Mouse (Mus musculus): ENCODE results near the gene Heatr5a.

The Heatr5a gene

DNA sequence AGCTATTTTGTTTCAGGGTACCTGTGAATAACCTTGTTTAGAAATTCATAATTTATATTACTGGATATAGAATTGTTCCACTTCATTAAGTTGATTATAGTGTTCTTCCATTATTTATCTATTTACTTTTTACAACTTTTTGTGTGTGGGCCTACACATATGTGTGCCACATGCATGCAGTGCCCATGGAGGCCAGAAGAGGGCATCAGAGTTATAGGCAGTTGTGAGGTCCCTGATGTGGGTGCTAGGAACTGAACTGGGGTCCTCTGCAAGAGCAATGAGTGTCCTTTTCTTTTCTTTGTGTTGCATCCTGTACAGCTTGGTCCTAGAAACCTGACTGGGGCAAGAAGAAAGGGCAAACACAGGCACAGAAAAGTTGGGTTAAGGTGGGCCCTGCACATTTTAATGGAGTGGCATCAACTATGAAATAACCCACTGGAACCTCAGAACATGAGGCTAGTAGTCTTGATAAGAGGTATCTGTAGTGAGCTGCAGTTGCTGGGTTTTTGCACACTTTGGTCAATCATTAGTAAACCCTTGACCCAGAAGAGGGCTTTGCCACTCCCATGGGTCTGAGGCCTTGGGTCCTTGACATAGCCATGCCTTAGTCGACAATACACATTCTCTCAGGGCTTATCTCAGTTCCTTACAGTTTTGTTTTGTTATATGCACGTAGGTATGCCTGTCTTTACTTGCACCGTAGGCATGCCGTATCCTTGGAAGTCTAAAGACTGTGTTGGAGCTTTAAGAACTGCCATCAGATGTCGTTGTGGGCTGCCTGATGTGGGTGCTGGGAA lies 1.3 kb upstream of the Heatr5a start:
- no peak for DNase-seq (ENCODE audit: low spot score)

DNA sequence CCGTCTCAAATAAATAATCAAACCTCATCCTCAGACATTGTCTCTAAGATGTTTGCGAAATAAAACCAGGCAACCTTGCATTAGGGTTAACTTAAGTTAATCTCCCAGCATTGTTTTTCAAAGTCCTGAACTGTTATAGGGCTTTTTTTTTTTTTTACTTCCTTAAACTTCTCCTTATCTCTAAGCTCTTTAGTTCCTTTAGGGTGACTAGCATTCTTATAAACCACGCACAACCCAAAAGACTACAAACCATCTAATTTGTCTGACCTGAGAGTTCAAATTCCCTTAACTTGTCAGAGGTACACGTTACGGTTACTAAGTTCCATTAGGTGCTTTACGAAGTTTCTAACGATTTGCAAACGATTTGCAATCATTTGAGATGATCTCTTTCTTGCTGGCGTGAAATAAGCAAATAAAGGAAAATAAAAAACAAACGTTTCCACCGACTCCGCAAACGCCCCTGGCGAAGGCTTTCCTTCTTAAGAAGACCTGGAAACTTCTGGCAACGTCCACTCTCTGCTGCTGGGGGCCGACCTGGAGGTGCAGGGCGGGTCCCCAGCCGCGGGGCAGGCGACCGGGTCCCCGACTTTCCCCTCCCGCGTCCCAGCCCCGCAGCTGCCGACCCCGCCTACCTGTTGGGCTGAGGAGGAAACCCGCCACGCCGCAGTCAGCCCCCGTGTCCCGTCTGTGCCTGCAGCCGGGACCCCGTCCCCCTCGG lies 610 bp downstream of the Heatr5a start:
- DNase-seq (ENCODE audit: low spot score), result no peak

DNA sequence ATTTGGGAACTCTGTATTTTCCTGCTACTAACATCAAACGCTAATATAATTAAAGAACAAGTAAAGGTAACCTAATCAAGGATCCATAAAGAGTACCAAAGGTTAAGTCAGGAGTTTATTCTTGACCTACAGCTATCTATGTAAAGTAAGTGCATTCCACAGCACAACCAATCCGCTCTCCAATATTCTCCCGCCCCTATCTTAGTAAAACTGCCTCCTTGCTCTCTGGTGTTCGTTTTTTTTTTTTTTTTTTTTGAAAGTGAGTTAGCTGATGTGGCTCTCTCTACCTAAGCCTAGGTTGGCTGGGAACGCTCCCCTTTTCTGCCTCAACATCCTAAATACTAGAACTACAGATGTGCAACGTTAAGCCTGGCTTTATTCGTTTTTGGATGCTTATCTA lies 1.2 kb downstream of the Heatr5a start:
- DNase-seq (ENCODE audit: low spot score), result no peak

DNA sequence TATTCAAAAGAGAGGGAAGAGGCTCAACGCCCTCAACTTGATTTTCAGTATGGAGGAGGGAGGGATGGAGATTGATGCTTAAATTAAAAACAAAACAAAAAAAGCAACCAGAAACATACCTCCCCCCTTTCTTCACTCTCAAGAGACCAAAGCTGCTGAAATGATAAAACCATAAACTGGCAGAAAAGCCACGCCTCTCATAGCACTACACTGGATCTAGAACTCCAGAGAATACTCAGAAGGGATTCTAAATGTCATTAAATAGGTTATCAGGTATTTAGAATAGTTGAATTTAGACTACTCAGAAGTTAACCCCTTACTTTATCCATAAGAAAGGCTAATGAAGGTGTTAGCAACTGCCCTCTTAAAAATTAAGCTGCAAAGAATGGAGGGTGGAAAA lies 2.0 kb downstream of the Heatr5a start:
- DNase-seq (ENCODE audit: low spot score), result no peak

DNA sequence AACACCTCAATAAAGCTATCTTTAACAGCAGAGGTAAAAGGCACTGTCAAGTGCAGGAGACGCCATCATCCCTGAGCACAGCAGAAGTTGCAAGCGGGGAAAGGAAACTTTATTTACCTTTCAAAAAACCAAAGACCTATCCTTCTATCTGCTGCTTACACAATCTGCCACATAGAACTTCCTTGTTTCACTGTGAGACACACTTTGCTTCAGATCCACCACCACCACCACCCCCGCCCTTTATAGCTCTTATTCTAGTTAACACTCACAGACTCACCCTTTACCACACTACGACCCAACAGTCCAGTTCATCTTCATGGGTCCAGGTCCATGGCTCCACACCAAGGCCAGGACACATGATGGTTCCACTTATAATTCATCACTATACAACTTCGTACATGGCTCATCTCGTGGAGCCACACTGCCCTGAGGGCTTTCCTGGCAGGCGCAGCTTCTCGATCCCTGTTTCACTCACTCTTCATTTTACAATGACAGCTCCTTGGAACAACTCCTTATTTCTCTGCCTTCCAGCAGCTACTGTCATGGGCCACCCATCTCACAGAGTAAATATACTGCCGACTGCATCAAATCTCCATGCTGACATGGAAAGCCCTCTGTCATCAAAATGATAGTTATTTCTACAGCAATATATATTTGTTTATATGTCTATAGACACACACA lies 3.1 kb downstream of the Heatr5a start:
- no peak for DNase-seq (ENCODE audit: low spot score)

DNA sequence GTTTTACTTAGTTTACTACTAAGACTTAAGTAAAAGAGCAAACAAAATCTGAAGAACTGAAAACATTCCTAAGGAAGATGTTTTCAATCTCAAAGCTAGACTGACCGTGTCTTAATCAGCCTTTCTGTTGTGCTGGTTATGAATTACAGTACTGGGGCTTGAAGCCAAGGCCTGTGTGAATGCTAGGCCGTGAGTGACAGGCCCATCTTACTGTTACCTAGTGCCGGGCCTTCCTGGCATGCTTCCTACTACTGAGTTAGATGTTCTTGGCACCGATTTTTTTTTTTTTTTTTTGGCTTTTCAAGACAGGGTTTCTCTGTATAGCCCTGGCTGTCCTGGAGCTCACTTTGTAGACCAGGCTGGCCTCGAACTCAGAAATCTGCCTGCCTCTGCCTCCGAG lies 13.5 kb downstream of the Heatr5a start:
- DNase-seq (ENCODE audit: low spot score), result no peak

DNA sequence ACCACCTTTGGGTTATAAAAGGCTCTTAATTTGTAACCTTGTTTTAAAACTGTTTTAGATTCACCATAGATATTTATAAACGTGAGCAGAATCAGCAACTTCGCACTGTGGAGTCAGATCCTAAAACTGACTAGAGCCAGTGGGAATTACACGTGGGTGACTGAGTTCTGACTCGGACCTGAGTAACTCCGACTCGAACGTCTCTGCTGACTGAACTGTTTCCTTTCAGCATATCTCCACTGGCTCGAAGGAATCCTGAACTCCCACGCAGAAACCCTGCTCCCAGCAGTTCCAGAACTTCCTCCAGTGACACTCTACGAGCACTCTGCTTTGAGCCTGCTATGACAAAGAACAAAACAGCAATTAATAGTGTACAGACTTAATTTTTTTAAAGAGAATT lies 18.8 kb downstream of the Heatr5a start:
- DNase-seq (ENCODE audit: low spot score), result no peak

DNA sequence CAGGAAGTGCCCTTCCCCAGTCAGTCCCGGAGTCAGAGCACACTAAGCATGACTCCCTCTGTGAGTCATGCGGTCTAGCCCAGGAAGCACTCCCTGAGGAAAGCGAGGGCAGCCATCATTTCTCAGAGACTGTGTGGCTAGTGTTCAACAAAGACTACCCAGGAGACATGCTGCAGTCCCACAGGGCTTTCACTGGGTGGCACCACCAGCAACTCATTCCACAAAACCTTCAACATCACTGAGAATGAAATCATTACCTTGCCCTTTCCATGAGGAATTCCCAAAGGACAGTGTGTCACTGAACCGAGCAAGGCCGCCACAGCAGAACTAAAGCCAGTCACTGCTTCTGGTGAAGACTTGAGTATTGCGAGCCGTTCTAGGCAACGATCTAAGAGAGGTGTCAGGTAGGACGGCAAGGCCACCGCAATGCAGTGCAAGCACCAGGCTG lies 23.6 kb downstream of the Heatr5a start:
- DNase-seq (ENCODE audit: low spot score), result no peak

DNA sequence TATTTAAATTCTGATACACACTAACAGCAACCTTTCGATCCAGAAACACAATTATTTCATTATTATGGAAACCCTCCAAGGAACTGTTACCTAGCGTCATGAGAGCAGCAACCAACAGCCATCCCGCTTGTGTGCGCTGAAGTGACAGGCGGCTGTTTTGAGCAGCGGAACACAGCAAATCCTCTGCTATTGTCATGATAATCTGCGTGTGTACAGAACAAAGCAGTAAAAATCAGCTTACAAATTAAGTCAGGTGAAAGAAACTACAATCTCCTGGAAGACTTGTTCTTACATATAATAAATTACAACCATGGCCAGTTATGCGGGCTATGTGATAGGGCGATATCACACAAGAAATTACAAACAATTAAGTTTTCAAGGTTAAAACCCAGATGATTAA lies 25.8 kb downstream of the Heatr5a start:
- no peak for DNase-seq (ENCODE audit: low spot score)

DNA sequence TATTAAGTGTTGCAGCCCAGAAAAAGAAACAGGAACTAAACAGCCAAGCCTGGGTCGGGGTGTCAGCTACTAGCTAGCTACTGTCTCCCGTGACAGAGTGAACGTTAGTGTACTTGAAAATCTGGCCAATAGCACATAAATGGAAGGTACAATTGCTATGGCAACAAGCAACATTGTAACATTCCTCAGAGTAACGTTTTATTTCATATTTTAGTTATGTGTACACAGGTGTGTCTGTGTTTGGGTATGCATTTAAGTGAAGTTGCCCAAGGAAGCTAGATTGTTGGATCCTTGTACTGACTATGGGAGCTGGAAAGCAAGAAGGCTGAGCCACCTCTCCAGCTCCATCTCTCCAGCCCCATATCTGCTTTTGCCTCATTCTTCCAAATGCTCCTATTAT lies 31.3 kb downstream of the Heatr5a start:
- no peak for DNase-seq (ENCODE audit: low spot score)

DNA sequence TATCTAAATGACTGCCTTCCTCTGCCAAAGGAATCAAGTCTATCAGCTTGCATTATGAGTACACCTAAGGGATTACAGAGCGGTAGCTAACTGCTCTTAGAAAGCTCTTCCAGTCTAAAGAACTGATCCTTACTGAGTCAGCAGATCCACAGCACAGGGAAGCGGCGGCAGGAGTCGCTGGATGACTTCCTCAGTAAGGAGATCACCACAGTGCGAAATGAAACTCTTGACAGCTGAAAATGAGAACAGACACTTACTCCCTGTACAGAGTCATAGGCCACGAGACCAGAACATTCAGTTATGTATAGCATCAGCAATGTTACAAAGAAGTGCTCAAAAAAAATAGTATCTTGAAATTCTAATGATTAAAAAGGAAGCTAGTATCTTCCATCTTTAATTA lies 33.2 kb downstream of the Heatr5a start:
- DNase-seq (ENCODE audit: low spot score), result no peak

DNA sequence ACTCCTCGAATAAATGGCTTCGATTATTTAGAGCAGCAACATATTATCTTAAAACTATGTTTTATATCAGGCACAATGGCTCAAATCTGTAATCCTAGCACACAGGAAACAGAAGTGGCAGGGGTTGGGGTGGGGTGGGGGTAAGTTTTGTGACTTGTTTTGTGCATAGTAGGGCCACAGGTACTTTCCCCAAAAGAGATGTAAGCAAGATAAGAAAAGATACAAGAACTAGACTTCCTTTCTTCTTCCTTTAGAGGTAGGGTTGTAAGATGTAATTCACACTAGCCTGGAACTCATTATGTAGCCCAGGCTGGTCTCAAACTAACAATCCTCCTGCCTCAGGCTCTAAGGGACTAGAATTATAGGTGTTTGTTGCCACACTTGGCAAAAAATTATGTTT lies 41.5 kb downstream of the Heatr5a start:
- DNase-seq (ENCODE audit: low spot score), result no peak

DNA sequence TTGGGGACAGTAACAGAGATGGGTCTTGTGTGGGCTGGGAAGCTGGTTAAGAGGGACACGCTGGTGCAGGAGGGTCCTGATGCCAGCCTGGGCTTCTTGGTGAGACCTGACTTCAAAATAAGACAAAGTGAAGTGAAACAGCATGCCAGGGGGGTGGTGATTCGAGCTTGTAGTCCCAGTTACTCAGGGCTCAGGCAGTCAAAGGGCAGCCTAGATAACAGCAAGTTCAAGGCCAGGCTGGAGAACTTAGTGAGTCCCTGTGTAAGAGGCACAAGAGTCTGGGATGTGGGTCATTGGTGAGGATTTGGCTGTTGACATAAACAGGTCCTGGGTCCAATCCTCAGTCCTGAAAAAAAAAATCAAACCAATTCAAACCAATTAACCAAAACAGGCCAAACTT lies 53.9 kb downstream of the Heatr5a start:
- no peak for DNase-seq (ENCODE audit: low spot score)

DNA sequence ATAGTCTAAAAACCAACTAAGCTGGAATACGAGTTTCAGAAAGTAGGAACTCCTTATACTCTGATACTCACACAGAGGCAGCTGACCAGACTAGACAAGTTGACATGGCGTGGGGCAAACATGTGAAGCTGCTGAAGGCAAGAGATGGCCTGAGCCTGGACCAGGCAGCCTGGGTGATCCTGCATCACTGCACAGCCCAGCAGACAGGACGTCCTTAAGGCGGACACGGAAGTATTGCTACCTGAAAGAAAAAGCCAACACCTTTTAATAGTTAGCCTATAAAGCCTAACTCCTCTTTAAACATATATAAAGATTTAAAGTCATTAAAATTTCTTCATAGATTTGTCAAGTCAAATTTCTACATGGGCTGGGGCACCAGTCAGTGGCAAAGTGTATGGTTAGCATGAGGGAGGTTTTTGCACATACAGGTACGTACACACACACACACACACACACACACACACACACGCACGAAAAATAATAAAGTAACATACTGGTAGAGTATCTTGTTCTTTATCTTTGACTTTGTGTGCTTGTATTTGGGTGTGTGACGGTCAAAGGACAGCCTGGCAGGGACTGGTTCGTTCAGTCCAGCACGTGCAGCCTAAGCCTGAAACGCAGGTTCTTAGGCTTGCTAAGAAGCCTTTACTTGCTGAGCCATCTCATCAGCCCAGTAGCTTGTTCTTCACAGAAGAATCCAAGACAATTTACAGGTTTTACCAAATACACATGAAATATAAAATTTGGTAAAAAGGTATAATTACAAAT lies 56.0 kb downstream of the Heatr5a start:
- no peak for DNase-seq (ENCODE audit: low spot score)

DNA sequence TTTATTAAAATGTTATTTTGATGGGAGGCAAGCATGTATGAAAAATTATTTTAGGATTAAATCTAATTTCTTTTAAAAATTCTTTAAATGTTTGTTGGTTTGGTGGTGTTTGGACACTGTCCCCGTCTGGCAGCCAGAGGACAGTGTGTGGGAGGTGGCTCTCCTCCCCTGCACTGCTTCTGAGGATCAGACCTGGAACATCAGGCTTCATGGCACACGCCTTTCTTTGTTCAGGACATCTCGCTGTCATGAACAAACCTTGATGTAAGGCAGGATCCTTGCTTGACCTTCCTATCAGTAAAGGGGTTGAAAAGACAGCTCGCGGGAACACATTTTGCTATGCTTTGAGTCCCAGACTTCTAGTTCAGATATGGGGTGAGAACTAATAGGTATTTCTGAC lies 61.9 kb downstream of the Heatr5a start:
- no peak for DNase-seq (ENCODE audit: low spot score)

DNA sequence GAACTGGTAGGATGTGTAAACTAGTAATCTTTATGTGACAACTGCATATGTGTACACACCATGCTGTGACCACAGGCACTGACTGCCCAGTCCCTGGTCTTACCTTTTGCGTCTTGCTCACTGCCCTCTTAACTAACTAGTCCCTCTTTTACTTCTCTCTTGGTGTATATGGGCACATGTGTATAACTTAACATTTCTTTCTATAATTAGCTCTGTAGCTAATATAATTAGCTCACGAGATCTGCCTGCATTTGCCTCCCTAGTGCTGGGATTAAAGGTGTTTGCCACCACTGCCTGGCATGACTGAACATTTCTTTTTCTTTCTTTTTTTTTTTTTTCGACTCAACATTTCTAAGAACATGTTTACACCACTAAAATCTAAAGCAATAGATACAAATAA lies 63.6 kb downstream of the Heatr5a start:
- DNase-seq (ENCODE audit: low spot score), result no peak

DNA sequence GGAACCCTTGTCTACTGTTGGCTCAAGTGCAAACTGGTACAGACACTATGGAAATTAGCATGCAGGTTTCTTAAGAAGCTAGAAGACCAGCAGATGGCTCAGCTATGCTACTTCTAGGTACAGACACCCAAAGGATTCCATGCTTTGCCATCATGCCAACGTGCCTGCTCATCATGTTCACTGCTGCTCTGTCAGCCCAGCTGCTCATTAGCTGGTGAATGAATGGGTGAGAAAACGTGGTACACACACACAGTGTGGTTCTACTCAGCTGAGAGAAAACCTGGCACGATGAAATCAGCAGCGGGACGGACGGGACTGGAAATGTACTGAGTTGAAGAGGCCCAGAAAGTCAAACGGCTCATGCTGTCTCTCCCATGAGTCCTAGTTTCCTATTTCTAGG lies 70.6 kb downstream of the Heatr5a start:
- DNase-seq (ENCODE audit: low spot score), result no peak

DNA sequence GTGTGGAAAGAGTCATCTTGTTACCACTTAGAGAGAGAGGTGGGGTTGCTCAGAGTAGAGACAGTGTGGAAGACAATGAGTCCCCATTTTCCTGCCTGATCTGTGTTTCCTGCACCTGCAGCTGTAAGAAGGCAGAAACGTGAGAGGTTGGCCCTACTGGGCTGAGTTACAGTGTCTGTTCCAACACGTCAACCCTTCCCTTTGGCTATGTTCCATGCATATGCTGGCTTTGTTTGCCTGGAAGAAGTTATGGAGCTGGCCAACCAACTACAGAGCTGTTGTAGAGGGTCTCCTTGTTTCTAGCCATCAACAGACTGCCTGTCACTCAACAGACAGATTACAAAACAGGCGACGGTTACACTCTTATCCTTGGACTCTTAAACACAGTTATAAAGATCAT lies 74.2 kb downstream of the Heatr5a start:
- no peak for DNase-seq (ENCODE audit: low spot score)

DNA sequence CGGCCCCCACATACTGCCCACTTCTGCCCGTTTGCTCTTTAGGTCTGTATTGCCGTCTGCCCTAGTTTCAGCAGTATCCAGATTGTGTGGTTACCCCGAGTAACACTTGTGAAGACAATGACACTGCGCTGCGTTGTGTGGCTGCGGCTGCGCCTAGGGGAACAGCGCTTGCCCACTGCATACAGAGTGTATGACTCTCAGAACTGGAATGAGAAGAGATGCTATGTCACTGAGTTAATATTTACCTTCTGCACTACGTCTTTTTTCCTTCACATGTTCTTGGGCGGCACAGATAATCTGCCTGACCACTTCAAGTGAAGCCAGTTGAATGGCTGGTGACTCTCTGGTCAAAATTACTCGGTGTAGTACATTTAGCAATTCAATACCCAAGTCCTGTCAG lies 82.5 kb downstream of the Heatr5a start:
- DNase-seq (ENCODE audit: low spot score), result no peak

DNA sequence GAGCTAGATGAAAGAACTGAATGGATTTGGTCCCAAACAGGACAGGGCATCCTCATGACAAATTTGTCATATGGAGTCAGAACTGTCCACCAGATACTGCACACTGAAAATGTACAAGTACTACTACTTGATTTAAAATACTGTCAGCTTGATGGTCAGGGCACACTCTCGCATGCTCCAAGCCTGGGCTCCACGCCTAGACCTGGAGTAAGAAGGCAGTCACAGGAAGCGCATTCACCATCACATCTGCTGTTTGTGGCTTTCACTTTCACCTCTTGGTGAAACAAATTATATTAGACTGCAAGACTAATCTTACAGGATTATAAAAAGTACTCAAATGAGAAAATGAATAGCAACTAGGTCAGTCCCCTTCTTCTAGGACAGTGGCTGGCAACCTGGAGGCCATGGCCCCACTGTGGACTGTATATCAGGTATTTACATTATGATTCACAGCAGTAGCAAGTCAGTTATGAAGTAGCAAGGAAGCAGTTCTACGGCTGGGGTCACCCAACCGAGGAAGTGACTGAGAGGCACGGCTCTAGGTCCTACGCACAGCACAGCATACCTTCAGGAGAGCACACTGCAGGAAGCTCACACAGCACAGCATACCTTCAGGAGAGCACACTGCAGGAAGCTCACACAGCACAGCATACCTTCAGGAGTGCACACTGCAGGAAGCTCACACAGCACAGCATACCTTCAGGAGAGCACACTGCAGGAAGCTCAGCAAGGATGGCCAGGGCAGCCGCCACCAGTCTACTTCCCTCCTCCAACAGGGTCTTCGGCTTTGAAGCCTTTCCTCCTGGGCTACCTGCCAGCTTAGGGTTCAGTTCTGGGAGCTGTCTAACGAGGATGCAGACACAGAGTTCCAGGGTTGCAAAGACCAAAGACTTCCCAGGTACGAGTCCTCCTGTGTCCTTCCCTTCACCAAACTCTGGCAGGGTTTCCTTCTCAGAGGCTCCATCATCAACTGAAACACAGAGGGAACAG lies 83.5 kb downstream of the Heatr5a start:
- no peak for DNase-seq (ENCODE audit: low spot score)

DNA sequence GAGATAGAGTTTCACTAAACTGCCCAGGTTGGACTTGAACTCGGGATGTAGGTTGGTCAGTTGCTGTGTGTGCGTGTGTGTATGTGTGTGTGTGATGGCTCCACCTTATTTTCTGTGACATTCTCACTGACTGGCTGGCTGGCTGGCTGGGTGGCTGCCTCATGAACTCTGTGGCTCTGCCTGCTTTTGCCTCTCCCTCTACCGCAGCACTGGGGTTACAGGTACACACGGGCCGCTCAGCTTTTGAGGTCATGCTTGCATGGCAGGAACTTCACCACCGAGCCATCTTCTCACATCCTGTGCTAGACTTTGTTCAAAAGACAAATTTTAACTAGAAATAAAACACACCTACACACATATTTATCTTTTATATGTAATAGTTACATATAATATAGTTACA lies 84.8 kb downstream of the Heatr5a start:
- DNase-seq (ENCODE audit: low spot score), result no peak

All from urinary bladder, postnatal 10 days (tissue).